Mouse (Mus musculus): ENCODE measurements around the gene Olfr588-ps1. TPM values are rescaled to one million over a fixed set of nuclear protein-coding genes. Genes with fewer than 3 reads are reported as not detected.
"Not testable (repeated sequence)": the region's sequence is repeated elsewhere in the genome, so short reads cannot be mapped to it uniquely, and the experiment has no call there.

Olfr588-ps1 gene
- not detected in 2 replicates for polyA plus RNA-seq (2014; fragmentation: Nextera tagmentation; extraction: Ambion mirVana)

GRCm38 (mm10) chr7:103140579-103140978, at the start of gene Olfr588-ps1:
Gene Olfr588-ps1 (plus strand): TSS chr7:103140879.
- H3K9ac ChIP-seq (ENCODE audit: low read length), result no peak within 1 kb of the TSS
- H3K4me1 ChIP-seq (ENCODE audit: control insufficient read depth, insufficient read depth, low read length), result no peaks in the 10 kb centered on the region
- no peaks in the 10 kb centered on the region for H3K36me3 ChIP-seq (ENCODE audit: control insufficient read depth, insufficient read depth, low read length)
- no peak within 1 kb of the TSS for H3K27ac ChIP-seq (replicated peaks; ENCODE audit: low read depth, low read length)
- 65% methylated on average over 1 of the region's 1 CpGs for WGBS
- H3K4me3 ChIP-seq (ENCODE audit: low read depth, low read length), result no peak within 1 kb of the TSS
- H3K9me3 ChIP-seq (ENCODE audit: control insufficient read depth, low read length), result no peaks in the 10 kb centered on the region
- no peaks in the 10 kb centered on the region for H3K27me3 ChIP-seq (ENCODE audit: control insufficient read depth, insufficient read depth, low read length)
- DNase-seq (ENCODE audit: low spot score) (no peak), ATAC-seq (ENCODE audit: insufficient number of reproducible peaks, low FRiP score, low TSS enrichment, low read depth) (no peak)
- H3K4me2 ChIP-seq (ENCODE audit: low read depth, severe bottlenecking), result no peak within 1 kb of the TSS

- Histone ChIP-seq H3K36me3 (ENCODE audit: control insufficient read depth, insufficient read depth, low read length) (no peaks in the 10 kb centered on the region), H3K9me3 (ENCODE audit: control insufficient read depth, low read length) (no peaks in the 10 kb centered on the region), H3K4me2 (ENCODE audit: low read depth, severe bottlenecking) (no peak within 1 kb of the TSS), H3K4me1 (ENCODE audit: control insufficient read depth, insufficient read depth, low read length) (no peaks in the 10 kb centered on the region), H3K9ac (ENCODE audit: low read length) (no peak within 1 kb of the TSS), H3K4me3 (ENCODE audit: low read depth, low read length) (no peak within 1 kb of the TSS), H3K27ac (replicated peaks; ENCODE audit: low read depth, low read length) (no peak within 1 kb of the TSS), H3K27me3 (ENCODE audit: control insufficient read depth, insufficient read depth, low read length) (no peaks in the 10 kb centered on the region)
- WGBS, result 79% methylated on average over 1 of the region's 1 CpGs
- DNase-seq (ENCODE audit: low spot score) (no peak), ATAC-seq (ENCODE audit: insufficient number of reproducible peaks, low FRiP score, low TSS enrichment, low read depth) (no peak)
These were observed 43.3 kb upstream of the Olfr588-ps1 start, which contains the start of gene Olfr585 for GRCm38 (mm10) chr7:103097420-103097819. Gene Olfr585 (plus strand): TSS chr7:103097720.

GRCm38 (mm10) chr7:103119406-103119805, 21.3 kb upstream of the Olfr588-ps1 start:
- Histone ChIP-seq H3K27me3 (ENCODE audit: control insufficient read depth, insufficient read depth, low read length) (no peaks in the 10 kb centered on the region), H3K4me3 (ENCODE audit: low read depth, low read length) (no peak overlapping the region), H3K4me1 (ENCODE audit: control insufficient read depth, insufficient read depth, low read length) (no peaks in the 10 kb centered on the region), H3K9me3 (ENCODE audit: control insufficient read depth, low read length) (no peaks in the 10 kb centered on the region), H3K27ac (replicated peaks; ENCODE audit: low read depth, low read length) (no peak overlapping the region), H3K4me2 (ENCODE audit: low read depth, severe bottlenecking) (no peak overlapping the region), H3K9ac (ENCODE audit: low read length) (no peak overlapping the region), H3K36me3 (ENCODE audit: control insufficient read depth, insufficient read depth, low read length) (no peaks in the 10 kb centered on the region)
- DNase-seq (ENCODE audit: low spot score), result no peak
- 46% methylated on average over 3 of the region's 3 CpGs for WGBS
- no peak for ATAC-seq (ENCODE audit: insufficient number of reproducible peaks, low FRiP score, low TSS enrichment, low read depth)

- WGBS, result 96% methylated on average over 3 of the region's 3 CpGs
- H3K36me3 ChIP-seq (ENCODE audit: control insufficient read depth, insufficient read depth, low read length), result no peaks in the 10 kb centered on the region
- no peak within 1 kb of the TSS for H3K4me3 ChIP-seq (ENCODE audit: low read depth, low read length)
- H3K4me2 ChIP-seq (ENCODE audit: low read depth, severe bottlenecking), result no peak within 1 kb of the TSS
- ATAC-seq (ENCODE audit: insufficient number of reproducible peaks, low FRiP score, low TSS enrichment, low read depth) (no peak), DNase-seq (ENCODE audit: low spot score) (no peak)
- H3K4me1 ChIP-seq (ENCODE audit: control insufficient read depth, insufficient read depth, low read length), result no peaks in the 10 kb centered on the region
- no peaks in the 10 kb centered on the region for H3K9me3 ChIP-seq (ENCODE audit: control insufficient read depth, low read length)
- H3K27ac ChIP-seq (replicated peaks; ENCODE audit: low read depth, low read length), result no peak within 1 kb of the TSS
- no peak within 1 kb of the TSS for H3K9ac ChIP-seq (ENCODE audit: low read length)
- H3K27me3 ChIP-seq (ENCODE audit: control insufficient read depth, insufficient read depth, low read length), result no peaks in the 10 kb centered on the region
These were observed 15.1 kb upstream of the Olfr588-ps1 start, which contains the start of gene Olfr586 for GRCm38 (mm10) chr7:103125538-103125937. Gene Olfr586 (minus strand): TSS chr7:103125638.

- WGBS, result 67% methylated on average over 2 of the region's 2 CpGs
- no peak for ATAC-seq (ENCODE audit: insufficient number of reproducible peaks, low FRiP score, low TSS enrichment, low read depth)
These were observed 15.6 kb downstream of the Olfr588-ps1 start, which contains the start of gene Olfr589 for GRCm38 (mm10) chr7:103156256-103156655. Gene Olfr589 (minus strand): TSS chr7:103156356.

GRCm38 (mm10) chr7:103169697-103170096, 29.0 kb downstream of the Olfr588-ps1 start:
- Histone ChIP-seq H3K9me3 (ENCODE audit: control insufficient read depth, low read length) (no peaks in the 10 kb centered on the region), H3K27ac (replicated peaks; ENCODE audit: low read depth, low read length) (no peak overlapping the region), H3K36me3 (ENCODE audit: control insufficient read depth, insufficient read depth, low read length) (no peaks in the 10 kb centered on the region), H3K4me1 (ENCODE audit: control insufficient read depth, insufficient read depth, low read length) (no peaks in the 10 kb centered on the region), H3K9ac (ENCODE audit: low read length) (no peak overlapping the region), H3K4me3 (ENCODE audit: low read depth, low read length) (no peak overlapping the region), H3K27me3 (ENCODE audit: control insufficient read depth, insufficient read depth, low read length) (no peaks in the 10 kb centered on the region), H3K4me2 (ENCODE audit: low read depth, severe bottlenecking) (no peak overlapping the region)
- no peak for DNase-seq (ENCODE audit: low spot score)
- 86% methylated on average over 5 of the region's 5 CpGs for WGBS
- no peak for ATAC-seq (ENCODE audit: insufficient number of reproducible peaks, low FRiP score, low TSS enrichment, low read depth)

More at GRCm38 (mm10) chr7:103156256-103156655, 15.6 kb downstream of the Olfr588-ps1 start, which contains the start of gene Olfr589:
- Histone ChIP-seq H3K9ac (ENCODE audit: low read length) (no peak within 1 kb of the TSS), H3K4me1 (ENCODE audit: control insufficient read depth, insufficient read depth, low read length) (no peaks in the 10 kb centered on the region), H3K4me3 (ENCODE audit: low read depth, low read length) (no peak within 1 kb of the TSS), H3K27me3 (ENCODE audit: control insufficient read depth, insufficient read depth, low read length) (no peaks in the 10 kb centered on the region), H3K27ac (replicated peaks; ENCODE audit: low read depth, low read length) (no peak within 1 kb of the TSS), H3K4me2 (ENCODE audit: low read depth, severe bottlenecking) (no peak within 1 kb of the TSS), H3K9me3 (ENCODE audit: control insufficient read depth, low read length) (no peaks in the 10 kb centered on the region), H3K36me3 (ENCODE audit: control insufficient read depth, insufficient read depth, low read length) (no peaks in the 10 kb centered on the region)
- DNase-seq (ENCODE audit: low spot score), result no peak

- Histone ChIP-seq H3K4me2 (ENCODE audit: low read depth, severe bottlenecking) (no peak within 1 kb of the TSS), H3K27ac (replicated peaks; ENCODE audit: low read depth, low read length) (no peak within 1 kb of the TSS), H3K27me3 (ENCODE audit: control insufficient read depth, insufficient read depth, low read length) (no peaks in the 10 kb centered on the region), H3K4me3 (ENCODE audit: low read depth, low read length) (no peak within 1 kb of the TSS), H3K36me3 (ENCODE audit: control insufficient read depth, insufficient read depth, low read length) (no peaks in the 10 kb centered on the region), H3K9me3 (ENCODE audit: control insufficient read depth, low read length) (0 out of 2 replicates have a peak, but pooled peaks cover under 1% of the 10 kb centered on the region), H3K4me1 (ENCODE audit: control insufficient read depth, insufficient read depth, low read length) (no peaks in the 10 kb centered on the region), H3K9ac (ENCODE audit: low read length) (no peak within 1 kb of the TSS)
- WGBS, result 83% methylated on average over 1 of the region's 1 CpGs
- DNase-seq (ENCODE audit: low spot score) (no peak), ATAC-seq (ENCODE audit: insufficient number of reproducible peaks, low FRiP score, low TSS enrichment, low read depth) (no peak)
These were observed 37.6 kb downstream of the Olfr588-ps1 start, which contains the start of gene Olfr591 for GRCm38 (mm10) chr7:103178240-103178639. Gene Olfr591 (minus strand): TSS chr7:103178340.

GRCm38 (mm10) chr7:103184503-103184902, 43.8 kb downstream of the Olfr588-ps1 start, which contains the start of gene Olfr592:
Gene Olfr592 (plus strand): TSS chr7:103184803.
- 89% methylated on average over 1 of the region's 1 CpGs for WGBS
- not testable (repeated sequence) for H3K27me3 ChIP-seq (ENCODE audit: control insufficient read depth, insufficient read depth, low read length); H3K27ac ChIP-seq (replicated peaks; ENCODE audit: low read depth, low read length)

More at GRCm38 (mm10) chr7:103184503-103184902, 43.8 kb downstream of the Olfr588-ps1 start, which contains the start of gene Olfr592:
- not testable (repeated sequence) for DNase-seq (ENCODE audit: low spot score); H3K36me3 ChIP-seq (ENCODE audit: control insufficient read depth, insufficient read depth, low read length); H3K9ac ChIP-seq (ENCODE audit: low read length); H3K4me3 ChIP-seq (ENCODE audit: low read depth, low read length); ATAC-seq (ENCODE audit: insufficient number of reproducible peaks, low FRiP score, low TSS enrichment, low read depth); H3K9me3 ChIP-seq (ENCODE audit: control insufficient read depth, low read length); H3K4me2 ChIP-seq (ENCODE audit: low read depth, severe bottlenecking); H3K4me1 ChIP-seq (ENCODE audit: control insufficient read depth, insufficient read depth, low read length)
